Mouse (Mus musculus) ES-E14 (cell line): Measurements from ENCODE around the gene Izumo3. TPM values are rescaled to one million over a fixed set of nuclear protein-coding genes. Genes with fewer than 3 reads are reported as not detected.

Experiments used
- DNase-seq: peaks from one replicate; pipeline ENCODE4 v3.0.0-alpha.2; 2013; ENCODE audit warnings: low read depth, low spot score
- H3K27ac ChIP-seq: 2 replicates; pipeline ENCODE4 v1.5.1; 2012; ENCODE audit warnings: low read depth, mild to moderate bottlenecking, low read length, moderate library complexity, mixed read lengths; ENCODE audit not compliant: poor library complexity, insufficient read depth, severe bottlenecking
- H3K36me3 ChIP-seq: 2 replicates; pipeline ENCODE4 v1.6.1; 2012; ENCODE audit warnings: mild to moderate bottlenecking, low read length, moderate library complexity, mixed read lengths; ENCODE audit not compliant: control insufficient read depth, poor library complexity, insufficient read depth, severe bottlenecking
- H3K4me1 ChIP-seq, 2 experiments: fragments of 150-350 bp in 1 of 2; sonication (generic) in 1 of 2; 2 replicates each; pipeline ENCODE4 v1.6.1; 2012; ENCODE audit warnings: low read length in 2 of 2, mild to moderate bottlenecking in 1 of 2, mixed read lengths in 1 of 2; ENCODE audit not compliant: control insufficient read depth in 2 of 2, insufficient read depth in 2 of 2, poor library complexity in 1 of 2
- H3K4me3 ChIP-seq, 2 experiments: fragments of 150-350 bp in 1 of 2; sonication (generic) in 1 of 2; 2 replicates each; pipeline ENCODE4 v1.5.1; 2012; ENCODE audit warnings: low read length in 2 of 2, low read depth in 1 of 2, mild to moderate bottlenecking in 1 of 2, mixed read lengths in 1 of 2; ENCODE audit not compliant: insufficient read depth in 1 of 2, poor library complexity in 1 of 2, severe bottlenecking in 1 of 2
- H3K9ac ChIP-seq: 2 replicates; pipeline ENCODE4 v1.6.1; 2012; ENCODE audit warnings: low read depth, mild to moderate bottlenecking, low read length, mixed read lengths; ENCODE audit not compliant: poor library complexity, insufficient read depth, severe bottlenecking
- H3K9me3 ChIP-seq: fragments of 150-350 bp; sonication (generic); 2 replicates; pipeline ENCODE4 v1.6.1; 2012; ENCODE audit warnings: low read depth, mild to moderate bottlenecking, low read length; ENCODE audit not compliant: control insufficient read depth, insufficient read depth
- CHD2 ChIP-seq: IDR thresholded peaks from 2 replicates; pipeline ENCODE4 v1.6.1; 2014; ENCODE audit warnings: mild to moderate bottlenecking, low read depth, low read length, inconsistent platforms
- HCFC1 ChIP-seq: IDR thresholded peaks from 2 replicates; pipeline ENCODE4 v1.6.1; 2012; ENCODE audit warnings: low read length, inconsistent platforms, borderline replicate concordance; ENCODE audit not compliant: insufficient read depth
- MAFK ChIP-seq: IDR thresholded peaks from 2 replicates; pipeline ENCODE4 v1.6.1; 2014; ENCODE audit warnings: mild to moderate bottlenecking, low read depth, low read length, inconsistent platforms; ENCODE audit not compliant: insufficient read depth
- ZC3H11A ChIP-seq: IDR thresholded peaks from 2 replicates; pipeline ENCODE4 v1.6.1; 2012; ENCODE audit warnings: low read depth, mild to moderate bottlenecking, inconsistent platforms, low read length, borderline replicate concordance
- ZNF384 ChIP-seq: IDR thresholded peaks from 2 replicates; pipeline ENCODE4 v1.6.1; 2012; ENCODE audit warnings: low read depth, low read length, inconsistent platforms
- in situ Hi-C, 2 experiments: fragments of 600-800 bp; cut with MboI; formaldehyde crosslinking; loops; one replicate each; pipeline ENCODE4 v1.15.1; 2025; ENCODE audit warnings: low sequenced_read_pairs in 2 of 2, inconsistent platforms in 1 of 2; ENCODE audit not compliant: unreplicated experiment in 2 of 2
- total RNA-seq: library from RNA; depleted of rRNA; stranded (reverse); fragments of 300-350 nt; gene quantifications from 2 replicates; pipeline ENCODE4 v1.2.3, GENCODE M21; 2012; rRNA removed

Gene Izumo3
- total RNA-seq, 1 experiment: not detected

DNA sequence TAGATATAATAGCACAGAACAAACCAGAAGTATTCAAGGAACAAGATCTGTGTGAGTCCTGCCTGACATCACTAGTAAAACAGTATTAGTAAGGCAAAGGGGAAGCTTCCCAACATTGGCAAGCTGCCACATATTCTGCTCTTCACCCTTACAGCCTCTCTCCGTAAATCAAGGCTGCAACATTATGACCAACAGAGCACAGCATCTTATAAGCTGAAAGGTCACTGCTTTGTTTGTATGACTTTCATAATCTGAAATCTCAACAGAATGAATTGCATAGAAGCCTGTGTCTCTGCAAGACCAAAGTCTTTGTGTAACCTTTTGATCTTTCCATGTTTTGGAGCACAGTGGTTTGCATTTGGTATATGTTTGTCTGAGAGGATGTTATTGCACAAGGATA lies 51.1 kb downstream of the Izumo3 start:
- H3K9ac ChIP-seq: no peak overlapping the region
- no peaks in the 10 kb centered on the region for H3K36me3 ChIP-seq
- in situ Hi-C loops: no loop called here
- H3K27ac ChIP-seq: no peak overlapping the region
- no peak for TF ChIP-seq MAFK
- TF ChIP-seq ZNF384: no peak
- TF ChIP-seq ZC3H11A: no peak
- TF ChIP-seq HCFC1: no peak
- TF ChIP-seq CHD2: no peak
- no peak overlapping the region for H3K4me3 ChIP-seq
- no peak for DNase-seq
- no peaks in the 10 kb centered on the region for H3K9me3 ChIP-seq
- no peaks in the 10 kb centered on the region for H3K4me1 ChIP-seq

Other genes with a start within 250 kb of the Izumo3 start
- 9.1 and 14.3 TPM in 2 replicates for gene Gm12666, start 44.5 kb upstream of the Izumo3 start, total RNA-seq